Mouse (Mus musculus) lung, embryonic 16.5 days (tissue): ENCODE results near the gene Padi2. TPM values are rescaled to one million over a fixed set of nuclear protein-coding genes. Genes with fewer than 3 reads are reported as not detected.

Experiments used
- ATAC-seq: fragments of 200-750 bp; cut with Nextera tagmentation; 2 replicates; pipeline ENCODE4 v1.8.0; 2017; ENCODE audit warnings: low read depth, mild to moderate bottlenecking, moderate library complexity
- H3K27ac ChIP-seq: fragments of 300-500 bp; sonication (generic); 2 replicates; pipeline ENCODE4 v1.5.1; 2014; ENCODE audit warnings: mild to moderate bottlenecking, control low read depth, low read length
- H3K27me3 ChIP-seq: fragments of 300-500 bp; sonication (generic); 2 replicates; pipeline ENCODE4 v1.6.1; 2014; ENCODE audit warnings: low read depth, low read length, mixed read lengths; ENCODE audit not compliant: control insufficient read depth, insufficient read depth
- H3K36me3 ChIP-seq: fragments of 300-500 bp; sonication (generic); 2 replicates; pipeline ENCODE4 v1.6.1; 2014; ENCODE audit warnings: low read length; ENCODE audit not compliant: control insufficient read depth, insufficient read depth
- H3K4me1 ChIP-seq: fragments of 300-500 bp; sonication (generic); replicated peaks from 2 replicates; pipeline ENCODE4 v1.6.1; 2014; ENCODE audit warnings: low read length, mixed read lengths; ENCODE audit not compliant: control insufficient read depth, insufficient read depth
- H3K4me2 ChIP-seq: fragments of 300-500 bp; sonication (generic); 2 replicates; pipeline ENCODE4 v1.6.1; 2014; ENCODE audit warnings: low read depth, low read length, control low read depth
- H3K4me3 ChIP-seq: fragments of 300-500 bp; sonication (generic); 2 replicates; pipeline ENCODE4 v1.5.1; 2014; ENCODE audit warnings: mild to moderate bottlenecking, low read length, control low read depth
- H3K9ac ChIP-seq: fragments of 300-500 bp; sonication (generic); 2 replicates; pipeline ENCODE4 v1.6.1; 2014; ENCODE audit warnings: low read length, control low read depth
- H3K9me3 ChIP-seq: fragments of 300-500 bp; sonication (generic); 2 replicates; pipeline ENCODE4 v1.6.1; 2016; ENCODE audit warnings: low read length; ENCODE audit not compliant: control insufficient read depth
- WGBS: fragments of 180-500 bp; shearing (Covaris S2); extraction: QIAGEN DNeasy Blood & Tissue Kit; methylation state at CpG from one replicate; pipeline ENCODE4 v1.1.7; 2014; 5-methylcytosine and 5-hydroxymethylcytosine counted together
- polyA plus RNA-seq: library from polyadenylated mRNA; unstranded; fragments of >200 nt; fragmentation: Nextera tagmentation; extraction: Ambion mirVana; gene quantifications from 2 replicates; pipeline ENCODE4 v1.2.1, GENCODE M21; 2015

The Padi2 gene
- polyA plus RNA-seq, 1 experiment from 2014 or later: 2.1 TPM

DNA sequence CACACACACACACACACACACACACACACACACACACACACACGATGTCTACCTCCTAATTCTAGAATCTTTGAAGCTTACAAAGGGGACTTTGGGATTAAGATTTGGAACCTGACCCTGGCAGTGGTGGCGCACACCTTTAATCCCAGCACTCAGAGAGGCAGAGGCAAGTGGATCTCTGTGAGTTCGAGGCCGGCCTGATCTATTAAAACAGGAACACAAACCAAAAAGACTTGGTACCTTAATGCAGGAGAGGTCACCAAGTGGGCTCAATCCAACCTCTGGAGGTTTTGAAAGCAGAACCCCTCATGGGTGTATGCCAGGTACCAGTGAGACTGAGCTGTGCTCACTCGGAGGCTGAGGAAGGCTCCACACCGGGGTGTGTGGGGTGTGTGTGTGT is 27.0 kb upstream of the Padi2 start:
- Histone ChIP-seq H3K27me3 (no peaks in the 10 kb centered on the region), H3K4me3 (no peak overlapping the region), H3K9ac (no peak overlapping the region), H3K4me2 (no peak overlapping the region), H3K4me1 (no peaks in the 10 kb centered on the region), H3K27ac (no peak overlapping the region), H3K9me3 (no peaks in the 10 kb centered on the region), H3K36me3 (no peaks in the 10 kb centered on the region)
- WGBS: 87% methylated on average over 6 of the region's 6 CpGs
- ATAC-seq: no peak

- ATAC-seq: no peak
- no peak overlapping the region for H3K4me3 ChIP-seq
- no peak overlapping the region for H3K4me2 ChIP-seq
- no peaks in the 10 kb centered on the region for H3K9me3 ChIP-seq
- no peak overlapping the region for H3K27ac ChIP-seq
- WGBS: 71% methylated on average over 4 of the region's 4 CpGs
- no peak overlapping the region for H3K9ac ChIP-seq
- no peaks in the 10 kb centered on the region for H3K4me1 ChIP-seq
- no peaks in the 10 kb centered on the region for H3K36me3 ChIP-seq
- H3K27me3 ChIP-seq: no peaks in the 10 kb centered on the region
These were observed 26.4 kb upstream of the Padi2 start for GRCm38 (mm10) chr4:140879739-140880138.

- no peaks in the 10 kb centered on the region for H3K4me1 ChIP-seq
- no peak for ATAC-seq
- no peak overlapping the region for H3K4me2 ChIP-seq
- no peaks in the 10 kb centered on the region for H3K36me3 ChIP-seq
- no peaks in the 10 kb centered on the region for H3K27me3 ChIP-seq
- no peak overlapping the region for H3K9ac ChIP-seq
- WGBS: 68% methylated on average over 3 of the region's 3 CpGs
- no peak overlapping the region for H3K27ac ChIP-seq
- no peak overlapping the region for H3K4me3 ChIP-seq
- H3K9me3 ChIP-seq: no peaks in the 10 kb centered on the region
These were observed 25.9 kb upstream of the Padi2 start for GRCm38 (mm10) chr4:140880207-140880606.

- Histone ChIP-seq H3K4me3 (no peak overlapping the region), H3K9ac (no peak overlapping the region), H3K27me3 (no peaks in the 10 kb centered on the region), H3K9me3 (no peaks in the 10 kb centered on the region), H3K4me2 (no peak overlapping the region), H3K27ac (no peak overlapping the region), H3K4me1 (no peaks in the 10 kb centered on the region), H3K36me3 (no peaks in the 10 kb centered on the region)
- 77% methylated on average over 8 of the region's 8 CpGs for WGBS
- ATAC-seq: no peak
These were observed 25.0 kb upstream of the Padi2 start for GRCm38 (mm10) chr4:140881026-140881670.

DNA sequence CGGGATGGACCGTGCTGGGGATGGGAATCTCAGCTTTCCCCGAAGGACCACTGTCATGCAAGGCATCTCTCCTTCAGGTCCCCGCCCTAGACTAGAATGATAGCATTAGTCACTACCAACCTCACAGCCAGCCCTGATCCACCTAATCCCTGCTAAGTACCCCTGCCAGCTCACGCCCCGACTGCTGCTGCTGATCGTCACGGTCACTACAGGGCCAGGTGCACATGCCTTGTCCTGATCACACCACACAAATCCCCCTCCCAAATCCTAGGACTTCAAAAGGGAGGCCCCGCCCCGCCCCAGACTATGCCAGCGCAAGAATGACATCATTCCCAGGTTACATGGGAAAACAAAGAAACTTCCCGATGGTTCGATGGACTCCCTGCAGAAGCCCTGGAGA is 24.4 kb upstream of the Padi2 start:
- no peaks in the 10 kb centered on the region for H3K27me3 ChIP-seq
- H3K4me2 ChIP-seq: no peak overlapping the region
- H3K4me1 ChIP-seq: no peaks in the 10 kb centered on the region
- H3K9me3 ChIP-seq: no peaks in the 10 kb centered on the region
- no peak overlapping the region for H3K4me3 ChIP-seq
- no peak overlapping the region for H3K27ac ChIP-seq
- no peaks in the 10 kb centered on the region for H3K36me3 ChIP-seq
- no peak for ATAC-seq
- WGBS: 88% methylated on average over 13 of the region's 13 CpGs
- no peak overlapping the region for H3K9ac ChIP-seq

DNA sequence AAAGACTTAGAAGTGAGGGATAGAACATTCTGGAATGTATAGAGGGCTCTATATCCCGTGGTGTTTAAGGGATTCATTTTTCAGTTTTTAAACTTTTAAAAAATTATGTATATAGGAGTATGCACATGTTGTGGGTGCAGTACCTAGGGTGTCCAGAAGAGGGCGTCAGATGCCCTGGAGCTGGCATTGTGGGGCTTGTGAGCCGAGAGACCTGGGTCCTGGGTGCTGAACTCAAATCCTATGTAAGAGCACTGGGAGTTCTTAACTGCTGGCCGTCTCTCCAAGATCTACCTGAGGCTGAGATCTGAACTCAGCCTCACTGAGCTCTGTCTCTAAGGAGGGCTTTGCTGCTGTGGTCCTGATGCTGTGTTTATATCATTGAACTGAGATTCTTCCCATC is 23.8 kb upstream of the Padi2 start:
- H3K4me3 ChIP-seq: no peak overlapping the region

GRCm38 (mm10) chr4:140882981-140883380 is 23.2 kb upstream of the Padi2 start:
- Histone ChIP-seq H3K27me3 (no peaks in the 10 kb centered on the region), H3K4me2 (no peak overlapping the region), H3K27ac (no peak overlapping the region), H3K9me3 (no peaks in the 10 kb centered on the region), H3K4me3 (no peak overlapping the region), H3K4me1 (no peaks in the 10 kb centered on the region), H3K36me3 (no peaks in the 10 kb centered on the region), H3K9ac (no peak overlapping the region)
- ATAC-seq: no peak
- WGBS: 92% methylated on average over 3 of the region's 3 CpGs

More for the DNA sequence above, 23.8 kb upstream of the Padi2 start:
- no peak overlapping the region for H3K9ac ChIP-seq
- no peaks in the 10 kb centered on the region for H3K4me1 ChIP-seq
- WGBS: 56% methylated on average over 4 of the region's 4 CpGs
- H3K27me3 ChIP-seq: no peaks in the 10 kb centered on the region
- H3K27ac ChIP-seq: no peak overlapping the region
- ATAC-seq: no peak
- no peak overlapping the region for H3K4me2 ChIP-seq
- no peaks in the 10 kb centered on the region for H3K9me3 ChIP-seq
- no peaks in the 10 kb centered on the region for H3K36me3 ChIP-seq

DNA sequence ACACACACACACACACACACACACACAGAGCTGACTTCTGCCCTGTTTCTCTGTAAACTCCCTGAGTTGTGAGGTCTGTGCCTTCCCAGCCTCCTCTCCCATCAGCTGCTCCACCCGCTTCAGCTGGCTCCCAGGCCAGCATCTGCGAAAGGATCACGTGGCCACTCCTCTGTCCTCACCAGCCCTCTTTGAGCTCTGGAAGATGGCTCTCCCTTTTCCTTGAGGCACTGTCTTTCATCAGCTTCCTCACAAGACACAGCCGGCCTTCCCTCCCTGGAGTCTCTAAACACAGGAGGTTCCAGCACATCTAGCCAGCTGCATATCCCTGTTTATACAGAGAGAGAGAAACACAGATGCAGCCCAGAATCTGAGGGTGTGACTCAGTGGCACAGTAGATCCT is 22.3 kb upstream of the Padi2 start:
- H3K27me3 ChIP-seq: no peaks in the 10 kb centered on the region
- H3K9me3 ChIP-seq: no peaks in the 10 kb centered on the region
- no peak for ATAC-seq
- H3K27ac ChIP-seq: no peak overlapping the region
- H3K36me3 ChIP-seq: no peaks in the 10 kb centered on the region
- no peak overlapping the region for H3K9ac ChIP-seq
- no peak overlapping the region for H3K4me3 ChIP-seq
- no peaks in the 10 kb centered on the region for H3K4me1 ChIP-seq
- no peak overlapping the region for H3K4me2 ChIP-seq
- WGBS: 24% methylated on average over 4 of the region's 4 CpGs

DNA sequence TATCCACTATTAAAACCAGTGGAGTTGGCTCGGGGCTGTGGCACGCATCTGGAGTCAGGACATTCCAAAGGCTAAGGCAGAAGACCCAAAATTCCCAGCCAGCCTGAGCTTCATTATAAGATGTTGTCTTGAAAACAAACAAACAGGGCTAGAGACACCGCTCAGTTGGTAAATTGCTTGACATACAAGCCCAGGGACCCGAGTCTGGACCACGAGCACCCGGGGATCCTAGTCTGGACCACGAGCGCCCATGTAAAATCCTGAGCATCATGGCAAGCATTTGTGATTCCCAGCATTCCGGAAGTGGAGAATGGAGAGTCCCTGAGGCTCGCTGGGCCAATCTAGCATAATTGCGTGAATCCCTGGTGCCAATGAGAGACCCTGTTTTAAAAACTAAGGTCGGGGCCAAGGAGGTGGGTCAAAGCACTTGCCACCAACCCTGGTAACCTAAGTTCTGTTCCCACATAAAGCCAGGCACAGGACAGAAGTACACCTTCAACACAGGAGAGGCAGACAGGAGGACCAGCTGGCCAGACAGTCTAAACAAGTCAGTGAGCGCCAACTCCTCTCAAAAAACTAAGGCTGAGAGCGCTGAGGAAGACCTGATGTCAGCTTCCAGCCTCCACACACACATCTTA is 14.5 kb upstream of the Padi2 start:
- Histone ChIP-seq H3K9me3 (0 out of 2 replicates have a peak, but pooled peaks cover 3% of the 10 kb centered on the region), H3K4me1 (no peaks in the 10 kb centered on the region), H3K4me3 (no peak overlapping the region), H3K36me3 (no peaks in the 10 kb centered on the region), H3K27ac (no peak overlapping the region), H3K27me3 (no peaks in the 10 kb centered on the region), H3K9ac (no peak overlapping the region), H3K4me2 (no peak overlapping the region)
- 91% methylated on average over 14 of the region's 14 CpGs for WGBS
- ATAC-seq: no peak
